Mouse (Mus musculus) liver, embryonic 11.5 days (tissue): ENCODE measurements around the gene Eml3. TPM values are rescaled to one million over a fixed set of nuclear protein-coding genes. Genes with fewer than 3 reads are reported as not detected.

ENCODE experiments used
- ATAC-seq: fragments of 200-750 bp; cut with Nextera tagmentation; replicated peaks from 2 replicates; pipeline ENCODE4 v1.8.0; 2017; ENCODE audit warnings: moderate number of reproducible peaks, mild to moderate bottlenecking, moderate TSS enrichment, moderate library complexity; ENCODE audit not compliant: low FRiP score
- DNase-seq: peaks from one replicate; pipeline ENCODE4 v3.0.0-alpha.2; 2017; ENCODE audit warnings: low spot score
- H3K27ac ChIP-seq: fragments of 300-500 bp; sonication (generic); 2 replicates; pipeline ENCODE4 v1.5.1; 2014; ENCODE audit warnings: mild to moderate bottlenecking, low read depth, low read length, control low read depth
- H3K27me3 ChIP-seq: fragments of 300-500 bp; sonication (generic); replicated peaks from 2 replicates; pipeline ENCODE4 v1.6.1; 2014; ENCODE audit warnings: low read length, mixed read lengths; ENCODE audit not compliant: control insufficient read depth, insufficient read depth
- H3K36me3 ChIP-seq: fragments of 300-500 bp; sonication (generic); 2 replicates; pipeline ENCODE4 v1.6.1; 2014; ENCODE audit warnings: mild to moderate bottlenecking, low read length, moderate library complexity, mixed read lengths; ENCODE audit not compliant: control insufficient read depth, insufficient read depth
- H3K4me1 ChIP-seq: fragments of 300-500 bp; sonication (generic); replicated peaks from 2 replicates; pipeline ENCODE4 v1.6.1; 2014; ENCODE audit warnings: low read length, mixed read lengths; ENCODE audit not compliant: control insufficient read depth, insufficient read depth
- H3K4me2 ChIP-seq: fragments of 300-500 bp; sonication (generic); 2 replicates; pipeline ENCODE4 v1.6.1; 2014; ENCODE audit warnings: mild to moderate bottlenecking, control low read depth, moderate library complexity
- H3K4me3 ChIP-seq: fragments of 300-500 bp; sonication (generic); 2 replicates; pipeline ENCODE4 v1.5.1; 2014; ENCODE audit warnings: low read depth, low read length, control low read depth
- H3K9ac ChIP-seq: fragments of 300-500 bp; sonication (generic); 2 replicates; pipeline ENCODE4 v1.6.1; 2014; ENCODE audit warnings: low read depth, low read length, control low read depth
- H3K9me3 ChIP-seq: fragments of 300-500 bp; sonication (generic); 2 replicates; pipeline ENCODE4 v1.6.1; 2016; ENCODE audit warnings: low read length, inconsistent platforms, mixed read lengths; ENCODE audit not compliant: control insufficient read depth
- WGBS: fragments of 180-500 bp; shearing (Covaris S2); extraction: QIAGEN DNeasy Blood & Tissue Kit; methylation state at CpG from one replicate; pipeline ENCODE4 v1.1.7; 2014; 5-methylcytosine and 5-hydroxymethylcytosine counted together
- polyA plus RNA-seq: library from polyadenylated mRNA; unstranded; fragments of >200 nt; fragmentation: Nextera tagmentation; extraction: Ambion mirVana; gene quantifications from 2 replicates; pipeline ENCODE4 v1.2.1, GENCODE M21; 2014

The Eml3 gene
- polyA plus RNA-seq, 1 experiment from 2014 or later: 26.1 TPM

DNA sequence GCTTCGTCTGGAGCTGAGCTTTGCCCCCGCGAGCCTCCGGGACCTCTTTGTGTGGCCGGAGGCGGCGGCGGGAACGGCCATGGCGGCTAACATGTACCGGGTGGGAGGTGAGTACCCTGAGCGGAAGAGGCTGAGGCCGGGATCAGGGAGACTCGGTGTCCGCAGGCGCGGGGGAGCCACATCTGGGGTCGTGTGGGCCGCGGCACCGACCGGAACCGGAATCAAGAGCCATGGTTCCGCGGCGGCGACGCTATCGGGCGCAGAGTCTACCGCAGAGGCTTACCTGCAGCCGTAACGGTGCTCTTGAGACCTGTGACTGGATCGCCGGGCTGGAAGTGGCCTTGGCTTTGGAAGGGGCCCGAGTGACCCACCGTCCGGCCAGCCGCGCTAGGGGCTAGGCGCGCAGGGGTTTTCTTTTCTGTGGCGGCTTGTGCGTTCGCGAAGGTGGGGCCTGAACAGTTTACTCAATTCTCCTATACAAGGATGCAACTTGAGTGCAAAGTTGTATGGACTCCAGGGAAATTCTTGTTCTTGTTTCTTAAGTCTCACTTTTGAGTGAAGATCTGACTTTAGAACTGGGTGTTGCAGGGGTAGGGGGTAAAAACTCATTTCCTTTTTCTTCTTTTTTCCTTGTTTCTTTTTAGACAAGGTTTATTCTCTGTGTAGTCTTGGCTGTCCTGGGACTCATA lies 13.1 kb downstream of the Eml3 start:
- H3K9me3 ChIP-seq: no peaks in the 10 kb centered on the region
- peak overlapping the region; percentile 90 for H3K4me3 ChIP-seq
- peaks cover 41% of the 10 kb centered on the region for H3K4me1 ChIP-seq
- H3K4me2 ChIP-seq: peak overlapping the region; percentile 75
- peaks cover 32% of the 10 kb centered on the region for H3K36me3 ChIP-seq
- peak; percentile 37 for ATAC-seq
- H3K27me3 ChIP-seq: no peaks in the 10 kb centered on the region
- peak overlapping the region; percentile 99 for H3K9ac ChIP-seq
- peak overlapping the region; percentile 99 for H3K27ac ChIP-seq
- WGBS: under 1% methylated on average over 46 of the region's 46 CpGs
- no peak for DNase-seq

DNA sequence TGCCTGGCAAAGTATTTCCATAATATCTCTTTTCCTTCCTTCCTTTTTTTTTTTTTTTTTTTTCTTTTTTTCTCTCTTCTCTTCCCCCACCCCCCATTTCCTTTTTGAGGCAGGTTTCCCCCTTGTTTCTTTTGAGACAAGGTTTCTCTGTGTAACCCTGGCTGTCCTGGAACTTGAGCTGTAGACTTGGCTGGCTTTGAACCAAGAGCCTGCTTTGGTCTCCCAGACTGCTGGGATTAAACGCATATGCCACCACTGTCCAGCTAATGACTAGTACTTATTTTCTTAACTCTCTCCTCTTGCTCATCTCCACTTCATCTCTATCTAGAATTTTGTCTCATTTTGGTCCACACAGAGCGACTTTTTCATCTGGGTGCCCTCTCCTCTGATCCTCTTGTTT lies 13.7 kb downstream of the Eml3 start:
- ATAC-seq (no peak), DNase-seq (no peak)
- Histone ChIP-seq H3K9me3 (no peaks in the 10 kb centered on the region), H3K27me3 (no peaks in the 10 kb centered on the region), H3K4me3 (peak overlapping the region; percentile 90), H3K4me1 (peaks cover 41% of the 10 kb centered on the region), H3K9ac (peak overlapping the region; percentile 99), H3K27ac (peak overlapping the region; percentile 99), H3K4me2 (peak overlapping the region; percentile 75), H3K36me3 (peaks cover 35% of the 10 kb centered on the region)
- WGBS: 57% methylated on average over 2 of the region's 2 CpGs

DNA sequence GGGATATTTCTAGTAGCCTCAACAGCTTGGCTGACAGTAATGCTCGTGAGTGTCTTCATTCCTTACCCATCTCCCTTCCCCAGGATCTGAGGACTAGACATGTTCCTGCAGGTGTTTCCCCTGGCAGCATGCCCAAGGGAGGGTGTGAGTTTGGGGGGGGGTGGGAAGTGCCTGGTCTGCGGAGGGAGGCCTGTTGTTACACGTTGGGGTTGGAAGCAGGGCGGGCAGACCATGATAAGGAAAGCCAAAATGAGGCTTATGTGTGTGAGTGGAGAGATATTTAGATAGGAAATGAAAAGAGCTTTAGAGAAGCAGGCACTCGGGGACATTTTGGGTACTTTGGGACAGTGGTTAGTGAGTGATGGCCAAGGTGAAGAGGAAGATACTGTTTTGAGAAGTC lies 14.7 kb downstream of the Eml3 start:
- no peaks in the 10 kb centered on the region for H3K9me3 ChIP-seq
- H3K27me3 ChIP-seq: no peaks in the 10 kb centered on the region
- H3K9ac ChIP-seq: peak overlapping the region; percentile 99
- ATAC-seq (peak; percentile 53), DNase-seq (no peak)
- peak overlapping the region; percentile 75 for H3K4me2 ChIP-seq
- H3K27ac ChIP-seq: peak overlapping the region; percentile 99
- H3K36me3 ChIP-seq: peaks cover 43% of the 10 kb centered on the region
- 34% methylated on average over 5 of the region's 5 CpGs for WGBS
- peaks cover 41% of the 10 kb centered on the region for H3K4me1 ChIP-seq
- H3K4me3 ChIP-seq: peak overlapping the region; percentile 90

DNA sequence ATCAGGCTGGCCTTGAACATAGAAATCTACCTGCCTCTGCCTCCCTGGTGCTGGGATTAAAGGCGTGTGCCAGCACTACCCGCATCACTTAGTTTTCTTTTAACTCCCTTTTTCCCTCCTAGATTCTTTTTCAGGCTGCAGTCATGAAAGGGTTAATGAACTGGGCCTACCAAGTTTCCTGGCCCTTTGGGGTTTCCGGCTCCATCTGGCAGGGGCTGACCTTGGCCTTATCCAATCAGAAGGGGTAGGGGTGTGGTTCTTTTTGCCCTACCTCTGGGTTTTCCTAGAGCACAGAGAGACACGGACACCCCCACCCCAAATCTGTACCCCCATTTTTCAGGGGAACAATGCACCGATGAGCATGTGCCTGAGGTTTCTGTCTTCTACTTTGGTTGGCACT lies 15.4 kb downstream of the Eml3 start:
- Histone ChIP-seq H3K9ac (no peak overlapping the region; the same call in 1 of the 2 replicates), H3K4me1 (peaks cover 41% of the 10 kb centered on the region), H3K9me3 (no peaks in the 10 kb centered on the region), H3K27ac (peak overlapping the region; percentile 99; the same call in 1 of the 2 replicates), H3K27me3 (no peaks in the 10 kb centered on the region), H3K4me2 (peak overlapping the region; percentile 75), H3K4me3 (peak overlapping the region; percentile 90), H3K36me3 (peaks cover 45% of the 10 kb centered on the region)
- DNase-seq (peak; percentile 71), ATAC-seq (no peak)
- 40% methylated on average over 5 of the region's 5 CpGs for WGBS

DNA sequence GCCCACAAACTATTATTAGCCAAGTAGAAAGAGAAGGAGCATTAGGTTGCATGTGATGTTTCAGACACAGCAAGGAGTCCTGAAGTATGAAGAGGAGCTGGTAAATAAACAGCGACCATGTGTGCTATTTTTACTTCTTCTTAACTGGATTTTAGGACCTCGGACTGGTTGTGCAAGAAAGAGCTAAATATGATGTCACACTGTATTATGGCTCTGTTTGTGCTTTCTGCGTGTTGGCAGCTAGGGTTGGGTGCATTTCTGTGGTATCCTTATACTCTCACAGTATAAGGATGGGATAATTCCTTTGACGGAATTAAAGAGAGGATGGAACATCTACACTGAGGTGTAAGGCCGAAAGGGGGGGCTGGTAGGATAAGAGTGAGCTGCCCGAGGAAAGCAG lies 15.9 kb downstream of the Eml3 start:
- H3K4me2 ChIP-seq: peak overlapping the region; percentile 75
- peak overlapping the region; percentile 99; the same call in 1 of the 2 replicates for H3K27ac ChIP-seq
- ATAC-seq (no peak), DNase-seq (no peak)
- peaks cover 40% of the 10 kb centered on the region for H3K4me1 ChIP-seq
- peak overlapping the region; percentile 90; the same call in 1 of the 2 replicates for H3K4me3 ChIP-seq
- peaks cover 48% of the 10 kb centered on the region for H3K36me3 ChIP-seq
- H3K9ac ChIP-seq: no peak overlapping the region; the same call in 1 of the 2 replicates
- 87% methylated on average over 6 of the region's 6 CpGs for WGBS
- H3K27me3 ChIP-seq: no peaks in the 10 kb centered on the region
- no peaks in the 10 kb centered on the region for H3K9me3 ChIP-seq

DNA sequence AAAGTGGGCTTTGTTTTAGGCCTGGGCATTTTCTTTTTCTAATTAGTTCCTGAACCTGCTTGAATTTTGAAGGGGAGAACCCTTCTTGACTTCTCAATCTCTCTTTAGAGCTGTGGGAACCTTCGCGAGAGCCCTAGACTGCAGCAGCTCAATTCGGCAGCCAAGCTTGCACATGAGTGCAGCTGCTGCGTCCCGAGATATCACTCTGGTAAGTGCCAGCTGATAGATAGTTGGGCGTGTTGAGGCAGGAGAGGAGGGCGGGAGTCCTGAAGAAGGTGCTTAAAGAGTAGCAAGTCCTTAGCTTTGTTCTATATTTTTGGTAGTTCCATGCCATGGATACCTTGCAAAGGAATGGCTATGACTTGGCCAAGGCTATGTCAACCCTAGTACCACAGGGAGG lies 17.6 kb downstream of the Eml3 start:
- H3K4me3 ChIP-seq: no peak overlapping the region
- no peak overlapping the region for H3K27ac ChIP-seq
- no peak overlapping the region for H3K4me2 ChIP-seq
- 76% methylated on average over 7 of the region's 7 CpGs for WGBS
- DNase-seq (no peak), ATAC-seq (0 out of 2 replicates have a peak, but pooled peaks have one; percentile 32)
- H3K27me3 ChIP-seq: no peaks in the 10 kb centered on the region
- no peaks in the 10 kb centered on the region for H3K9me3 ChIP-seq
- H3K9ac ChIP-seq: no peak overlapping the region
- H3K36me3 ChIP-seq: peaks cover 63% of the 10 kb centered on the region
- H3K4me1 ChIP-seq: peaks cover 29% of the 10 kb centered on the region

DNA sequence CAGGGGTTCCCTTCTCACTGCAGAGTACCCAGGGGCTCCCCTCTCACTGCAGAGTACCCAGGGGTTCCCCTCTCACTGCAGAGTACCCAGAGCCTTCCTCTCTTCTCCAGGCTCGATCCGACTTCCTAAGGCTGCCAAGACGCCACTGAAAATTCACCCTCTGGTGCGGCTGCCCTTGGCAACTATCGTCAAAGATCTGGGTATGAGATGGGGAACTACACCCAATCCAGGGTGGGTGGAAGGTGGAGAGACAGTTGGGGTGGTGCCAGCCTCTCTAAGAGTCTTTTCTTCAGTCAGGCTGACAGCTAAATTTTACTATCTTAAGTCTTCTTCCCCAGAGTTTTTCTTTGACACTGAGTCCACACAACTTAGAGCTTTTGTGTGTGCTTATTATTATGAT lies 20.8 kb downstream of the Eml3 start:
- H3K9me3 ChIP-seq: no peaks in the 10 kb centered on the region
- H3K9ac ChIP-seq: no peak overlapping the region
- no peak overlapping the region for H3K4me3 ChIP-seq
- no peak for DNase-seq
- no peak overlapping the region for H3K27ac ChIP-seq
- no peak for ATAC-seq
- H3K4me2 ChIP-seq: no peak overlapping the region
- no peaks in the 10 kb centered on the region for H3K27me3 ChIP-seq
- whole genome bisulfite sequencing: 88% methylated on average over 5 of the region's 5 CpGs
- H3K4me1 ChIP-seq: peaks cover 23% of the 10 kb centered on the region
- peaks cover 61% of the 10 kb centered on the region for H3K36me3 ChIP-seq

DNA sequence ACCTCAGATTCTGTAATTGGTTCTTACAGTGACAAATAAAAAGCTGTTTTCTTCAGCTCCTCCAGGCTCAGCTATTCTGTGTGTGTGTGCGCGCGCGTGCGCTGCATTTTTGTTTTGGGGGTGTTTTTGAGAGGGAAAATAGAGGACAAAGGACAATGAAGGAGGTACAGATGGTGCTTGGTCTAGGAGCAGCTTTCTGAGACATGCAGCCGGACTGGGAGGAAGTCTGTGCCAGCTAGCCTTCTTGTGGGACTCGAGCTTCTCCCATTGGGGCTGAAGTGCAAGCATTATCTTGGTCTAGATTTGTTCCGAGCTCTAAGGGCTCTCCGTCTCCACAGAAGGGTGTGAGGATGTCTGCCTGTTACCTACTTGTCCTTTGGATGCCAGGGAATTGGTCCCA lies 22.9 kb downstream of the Eml3 start:
- 91% methylated on average over 9 of the region's 9 CpGs for WGBS
- Histone ChIP-seq H3K9ac (no peak overlapping the region), H3K27ac (no peak overlapping the region), H3K9me3 (no peaks in the 10 kb centered on the region), H3K4me2 (peak overlapping the region; percentile 93; the same call in 1 of the 2 replicates), H3K27me3 (no peaks in the 10 kb centered on the region), H3K4me3 (no peak overlapping the region), H3K4me1 (peaks cover 17% of the 10 kb centered on the region), H3K36me3 (peaks cover 53% of the 10 kb centered on the region)
- DNase-seq: no peak
- ATAC-seq: no peak
